Mouse (Mus musculus) heart, embryonic 10.5 days (tissue): Measurements from ENCODE around the gene Zfp318. TPM values are rescaled to one million over a fixed set of nuclear protein-coding genes. Genes with fewer than 3 reads are reported as not detected.

Source experiments
- DNase-seq: peaks from one replicate; pipeline ENCODE4 v3.0.0-alpha.2; 2017; ENCODE audit warnings: low spot score
- H3K27ac ChIP-seq: fragments of 300-500 bp; sonication (generic); 2 replicates; pipeline ENCODE4 v1.5.1; 2016; ENCODE audit warnings: mild to moderate bottlenecking
- H3K27me3 ChIP-seq: fragments of 300-500 bp; sonication (generic); 2 replicates; pipeline ENCODE4 v1.6.1; 2016; ENCODE audit warnings: mild to moderate bottlenecking; ENCODE audit not compliant: poor library complexity, insufficient read depth, severe bottlenecking
- H3K36me3 ChIP-seq: fragments of 300-500 bp; sonication (generic); 2 replicates; pipeline ENCODE4 v1.6.1; 2016; ENCODE audit warnings: mild to moderate bottlenecking, moderate library complexity
- H3K4me1 ChIP-seq: fragments of 300-500 bp; sonication (generic); 2 replicates; pipeline ENCODE4 v1.6.1; 2016; ENCODE audit warnings: mild to moderate bottlenecking
- H3K4me3 ChIP-seq: fragments of 300-500 bp; sonication (generic); 2 replicates; pipeline ENCODE4 v1.5.1; 2016; ENCODE audit warnings: mild to moderate bottlenecking, moderate library complexity
- H3K9me3 ChIP-seq: fragments of 300-500 bp; sonication (generic); 2 replicates; pipeline ENCODE4 v1.6.1; 2016; ENCODE audit warnings: mild to moderate bottlenecking, moderate library complexity
- WGBS: fragments of 180-500 bp; shearing (Covaris S2); methylation state at CpG from one replicate; pipeline ENCODE4 v1.1.7; 2016; 5-methylcytosine and 5-hydroxymethylcytosine counted together
- polyA plus RNA-seq: library from polyadenylated mRNA; unstranded; fragments of >200 nt; fragmentation: Nextera tagmentation; extraction: Ambion mirVana; gene quantifications from 2 replicates; pipeline ENCODE4 v1.2.1, GENCODE M21; 2016

Zfp318 gene
- polyA plus RNA-seq, 1 experiment from 2014 or later: 7.0 TPM

DNA sequence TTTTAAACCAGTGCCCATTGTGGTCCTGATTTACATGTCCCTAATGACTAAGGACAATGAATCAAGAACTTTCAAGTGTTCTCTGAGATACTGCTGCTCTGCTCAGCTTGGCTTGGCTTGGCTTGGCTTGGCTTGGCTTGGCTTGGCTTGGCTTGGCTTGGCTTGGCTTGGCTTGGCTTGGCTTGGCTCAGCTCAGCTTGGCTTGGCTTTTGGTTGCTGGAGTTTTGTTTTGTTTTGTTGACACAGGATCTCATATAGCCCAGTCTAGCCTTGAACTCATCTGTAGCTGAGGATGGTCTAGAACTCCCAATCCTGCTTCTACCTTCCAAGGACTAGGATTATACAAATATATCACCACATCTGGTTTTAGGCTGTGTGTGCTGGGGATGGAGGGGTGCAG lies 43.0 kb downstream of the Zfp318 start:
- no peak for DNase-seq
- H3K4me3 ChIP-seq: no peak overlapping the region
- 0 out of 2 replicates have a peak, but pooled peaks cover 2% of the 10 kb centered on the region for H3K36me3 ChIP-seq
- H3K4me1 ChIP-seq: peaks cover 12% of the 10 kb centered on the region
- no peak overlapping the region for H3K27ac ChIP-seq
- H3K27me3 ChIP-seq: peaks cover 21% of the 10 kb centered on the region
- H3K9me3 ChIP-seq: no peaks in the 10 kb centered on the region

DNA sequence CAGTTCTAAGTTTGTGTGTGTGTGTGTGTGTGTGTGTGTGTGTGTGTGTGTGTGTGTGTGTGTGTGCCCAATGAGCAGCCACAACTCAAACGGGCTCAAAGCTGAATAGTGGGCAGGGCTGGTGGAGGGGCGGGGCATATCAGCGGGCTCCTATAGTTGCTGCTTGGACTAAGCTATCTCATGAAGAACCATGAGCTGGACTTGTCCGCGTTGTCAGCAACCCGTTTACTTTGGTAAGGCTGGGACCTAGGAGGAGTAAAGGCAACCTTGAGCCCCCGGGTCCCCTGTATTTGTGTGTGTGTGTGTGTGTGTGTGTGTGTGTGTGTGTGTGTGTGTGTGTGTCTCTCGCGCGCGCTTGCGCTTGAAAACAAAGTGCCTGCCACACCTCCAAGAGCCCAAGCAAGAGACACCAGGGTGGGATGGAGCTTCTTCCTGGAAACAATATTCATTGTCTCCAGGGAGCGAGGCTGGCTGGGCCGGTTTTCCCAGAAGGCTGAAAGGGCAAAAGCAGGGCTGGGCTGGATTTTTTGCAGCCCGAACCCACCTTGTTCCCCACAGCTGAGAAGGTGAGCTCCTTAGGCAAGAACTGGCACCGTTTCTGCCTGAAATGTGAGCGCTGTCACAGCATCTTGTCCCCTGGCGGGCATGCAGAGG lies 45.4 kb downstream of the Zfp318 start, which contains the start of gene Crip3:
Crip3 (plus strand) TSS at position 166 of the 654 bp plus-strand sequence.
- Histone ChIP-seq H3K9me3 (no peaks in the 10 kb centered on the region), H3K4me1 (peaks cover 32% of the 10 kb centered on the region), H3K4me3 (peak within 1 kb of the TSS; percentile 38), H3K27me3 (peaks cover 21% of the 10 kb centered on the region), H3K36me3 (0 out of 2 replicates have a peak, but pooled peaks cover 2% of the 10 kb centered on the region), H3K27ac (no peak within 1 kb of the TSS)
- no peak for DNase-seq
- 15% methylated on average over 18 of the region's 18 CpGs for WGBS

DNA sequence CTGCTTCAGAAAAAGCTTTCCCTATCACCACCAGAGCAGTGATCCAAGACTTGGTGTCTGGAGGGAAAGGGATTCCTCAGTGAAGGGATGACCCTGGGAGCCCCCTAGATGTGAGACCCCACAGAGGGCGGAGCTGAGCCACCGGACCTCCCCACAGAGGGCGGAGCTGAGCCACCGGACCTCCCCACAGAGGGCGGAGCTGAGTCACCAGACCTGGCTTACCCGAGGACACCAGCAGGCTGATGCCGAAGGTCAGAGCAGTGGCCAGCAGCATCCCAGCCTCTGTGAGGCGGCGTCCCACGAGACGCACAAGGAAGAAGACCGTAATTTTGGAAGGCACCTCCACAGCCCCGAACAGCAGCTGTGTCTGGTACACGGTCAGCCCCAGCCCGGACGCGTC lies 50.1 kb downstream of the Zfp318 start:
- no peak for DNase-seq
- H3K27me3 ChIP-seq: peaks cover 58% of the 10 kb centered on the region
- peak overlapping the region; percentile 72 for H3K27ac ChIP-seq
- H3K36me3 ChIP-seq: no peaks in the 10 kb centered on the region
- H3K4me3 ChIP-seq: peak overlapping the region; percentile 49
- H3K4me1 ChIP-seq: peaks cover 39% of the 10 kb centered on the region
- H3K9me3 ChIP-seq: no peaks in the 10 kb centered on the region
- WGBS: 9% methylated on average over 17 of the region's 17 CpGs

DNA sequence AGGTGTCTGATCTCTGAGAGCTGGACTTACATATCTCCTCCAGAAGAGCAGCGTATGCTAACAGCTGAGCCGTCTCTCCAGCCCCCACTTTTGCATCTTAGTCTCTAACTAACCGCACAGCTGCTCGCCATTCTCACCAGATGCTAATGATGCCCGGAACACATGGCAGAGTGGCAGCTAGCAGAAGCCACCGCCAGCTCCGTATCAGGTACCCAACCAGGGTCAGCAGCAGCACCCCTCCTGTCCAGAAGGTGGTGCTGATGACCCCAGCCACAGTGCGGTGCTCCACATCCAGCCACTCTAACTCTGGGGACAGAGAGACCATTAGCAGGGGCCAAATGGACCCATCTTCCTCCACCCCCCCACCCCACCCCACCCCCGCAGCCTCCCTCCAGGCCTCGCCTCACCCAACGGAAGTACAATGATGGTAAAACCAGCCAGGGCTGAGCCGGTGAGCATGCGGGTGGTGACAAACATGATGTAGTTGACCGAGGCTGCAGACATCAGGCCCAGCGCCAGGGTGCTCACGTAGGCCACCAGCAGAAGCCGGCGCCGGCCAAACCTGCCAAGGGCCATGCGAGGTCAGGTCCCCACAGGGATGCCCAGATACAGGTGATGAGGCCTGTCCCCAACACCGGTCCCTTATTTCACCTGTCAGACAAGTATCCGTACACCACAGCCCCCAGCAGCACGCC lies 53.3 kb downstream of the Zfp318 start:
- 20% methylated on average over 23 of the region's 23 CpGs for WGBS
- Histone ChIP-seq H3K4me1 (peaks cover 24% of the 10 kb centered on the region), H3K4me3 (0 out of 2 replicates have a peak overlapping the region, but pooled peaks have one; percentile 20), H3K27me3 (peaks cover 54% of the 10 kb centered on the region), H3K27ac (no peak overlapping the region), H3K36me3 (no peaks in the 10 kb centered on the region), H3K9me3 (no peaks in the 10 kb centered on the region)
- no peak for DNase-seq

DNA sequence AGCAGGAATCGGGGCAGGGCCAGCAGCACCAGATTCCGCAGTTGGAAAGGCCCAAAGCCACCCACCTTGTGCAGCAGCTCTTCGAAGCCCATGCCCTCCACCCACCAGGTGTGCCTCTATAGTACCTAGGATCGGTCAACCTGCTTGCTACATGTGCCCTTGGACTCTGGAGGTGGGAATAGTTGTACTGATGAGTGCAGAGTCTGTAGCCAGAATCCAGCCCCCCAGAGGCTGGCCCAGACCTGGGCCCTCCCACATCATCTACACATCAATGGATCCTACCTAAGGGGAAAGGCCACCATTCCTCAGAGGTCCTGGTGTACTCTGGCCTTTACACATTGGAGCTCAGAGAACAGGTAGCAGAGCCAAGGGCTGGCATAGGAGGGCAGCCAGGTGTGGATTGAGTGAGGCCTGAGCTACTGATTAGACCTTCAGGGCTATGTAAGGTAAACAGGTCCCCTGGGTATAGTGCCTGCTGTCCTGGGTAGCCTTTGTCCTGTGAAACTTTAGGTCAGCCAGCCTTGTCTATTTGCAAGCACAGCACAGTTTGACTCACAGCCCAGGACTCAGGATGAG lies 54.9 kb downstream of the Zfp318 start, which contains the start of gene Slc22a7:
Slc22a7 (minus strand) TSS at position 160 of the 576 bp plus-strand sequence.
- no peaks in the 10 kb centered on the region for H3K9me3 ChIP-seq
- H3K36me3 ChIP-seq: no peaks in the 10 kb centered on the region
- H3K27ac ChIP-seq: no peak within 1 kb of the TSS
- H3K4me1 ChIP-seq: peaks cover 24% of the 10 kb centered on the region
- DNase-seq: no peak
- no peak within 1 kb of the TSS for H3K4me3 ChIP-seq
- peaks cover 70% of the 10 kb centered on the region for H3K27me3 ChIP-seq
- WGBS: 76% methylated on average over 4 of the region's 4 CpGs

DNA sequence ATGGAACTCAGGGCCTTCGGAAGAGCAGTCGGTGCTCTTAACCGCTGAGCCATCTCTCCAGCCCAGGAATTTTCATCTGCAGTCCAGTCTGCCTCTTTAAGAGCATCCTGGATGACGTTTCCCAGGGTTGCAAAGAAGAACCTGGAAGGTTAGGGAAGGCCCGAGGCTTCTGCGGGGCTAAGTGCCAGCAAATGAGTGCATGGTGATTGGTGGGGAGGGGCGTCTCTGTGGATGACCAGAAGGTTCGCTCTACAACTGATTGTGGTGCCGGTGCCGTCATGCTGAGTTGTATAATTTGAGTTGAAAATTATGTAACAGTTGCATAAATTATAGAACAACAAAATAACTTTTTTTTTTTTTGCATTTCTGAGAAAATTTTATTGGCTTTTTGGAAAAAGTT lies 55.6 kb downstream of the Zfp318 start:
- H3K27ac ChIP-seq: no peak overlapping the region
- no peak for DNase-seq
- peaks cover 77% of the 10 kb centered on the region for H3K27me3 ChIP-seq
- H3K36me3 ChIP-seq: no peaks in the 10 kb centered on the region
- WGBS: 88% methylated on average over 10 of the region's 10 CpGs
- no peak overlapping the region for H3K4me3 ChIP-seq
- H3K9me3 ChIP-seq: no peaks in the 10 kb centered on the region
- peaks cover 16% of the 10 kb centered on the region for H3K4me1 ChIP-seq

DNA sequence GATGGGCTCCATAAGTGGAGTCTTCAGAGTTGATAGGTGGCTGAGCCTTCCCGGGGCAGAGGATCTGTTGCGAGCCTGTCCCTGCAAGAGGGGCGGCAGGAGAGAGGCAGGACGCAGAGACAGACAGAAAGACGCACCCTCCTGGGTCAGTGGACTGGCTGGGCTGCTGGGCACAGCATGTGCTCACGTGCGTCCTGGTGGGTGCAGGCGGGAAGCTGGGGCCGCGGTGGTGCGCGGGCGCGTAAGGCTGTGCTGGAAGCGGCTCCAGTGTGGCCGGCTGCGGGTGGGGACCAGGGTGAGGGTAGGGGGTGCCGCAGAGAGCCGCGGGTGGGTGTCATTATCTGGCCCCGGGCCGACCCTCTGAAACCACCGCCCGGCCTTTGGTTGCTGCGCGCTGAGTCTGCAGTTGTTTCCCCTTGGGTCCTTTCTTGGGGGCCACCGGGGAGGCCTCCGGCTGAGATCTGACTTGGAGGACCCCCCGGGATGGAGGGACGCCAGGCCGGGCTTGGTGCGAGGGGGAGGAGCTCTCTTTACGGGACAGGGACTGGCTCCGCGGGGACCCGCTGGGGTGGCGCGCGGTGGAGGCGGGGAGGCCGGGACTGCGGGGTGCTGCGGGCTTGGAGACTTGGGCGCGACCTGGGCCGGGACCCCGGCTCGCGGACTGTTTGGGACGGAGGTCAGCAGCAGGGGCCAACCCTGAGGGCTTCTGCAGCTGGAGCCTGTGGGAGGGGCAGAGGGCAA lies 61.5 kb downstream of the Zfp318 start:
- peaks cover 89% of the 10 kb centered on the region for H3K27me3 ChIP-seq
- peaks cover 29% of the 10 kb centered on the region for H3K4me1 ChIP-seq
- WGBS: 2% methylated on average over 50 of the region's 50 CpGs
- H3K9me3 ChIP-seq: no peaks in the 10 kb centered on the region
- H3K36me3 ChIP-seq: no peaks in the 10 kb centered on the region
- DNase-seq: no peak
- H3K4me3 ChIP-seq: peak overlapping the region; percentile 61
- H3K27ac ChIP-seq: peak overlapping the region; percentile 63

DNA sequence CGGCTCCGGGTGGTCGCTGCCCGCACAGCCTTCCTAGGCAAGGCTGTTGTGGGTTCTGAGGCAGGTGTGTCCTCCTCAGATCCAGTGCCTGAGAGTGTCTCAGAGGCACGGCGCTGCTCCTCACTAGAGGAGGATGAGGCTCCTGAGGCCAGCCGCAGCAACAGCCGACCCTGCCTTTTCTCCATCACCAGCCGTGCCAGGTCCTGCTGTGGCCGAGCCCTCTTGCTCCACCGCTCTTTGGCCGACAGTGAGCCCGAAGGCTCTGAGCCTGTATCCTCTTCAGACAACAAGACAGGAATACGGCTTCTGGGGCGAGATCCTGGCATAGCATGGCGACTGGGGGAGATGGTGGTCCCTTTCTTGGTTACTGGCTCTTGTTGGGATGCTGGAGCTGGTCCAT lies 62.7 kb downstream of the Zfp318 start:
- H3K27ac ChIP-seq: no peak overlapping the region
- peaks cover 29% of the 10 kb centered on the region for H3K4me1 ChIP-seq
- no peaks in the 10 kb centered on the region for H3K36me3 ChIP-seq
- no peaks in the 10 kb centered on the region for H3K9me3 ChIP-seq
- no peak overlapping the region for H3K4me3 ChIP-seq
- no peak for DNase-seq
- H3K27me3 ChIP-seq: peaks cover 88% of the 10 kb centered on the region
- 85% methylated on average over 16 of the region's 16 CpGs for WGBS

DNA sequence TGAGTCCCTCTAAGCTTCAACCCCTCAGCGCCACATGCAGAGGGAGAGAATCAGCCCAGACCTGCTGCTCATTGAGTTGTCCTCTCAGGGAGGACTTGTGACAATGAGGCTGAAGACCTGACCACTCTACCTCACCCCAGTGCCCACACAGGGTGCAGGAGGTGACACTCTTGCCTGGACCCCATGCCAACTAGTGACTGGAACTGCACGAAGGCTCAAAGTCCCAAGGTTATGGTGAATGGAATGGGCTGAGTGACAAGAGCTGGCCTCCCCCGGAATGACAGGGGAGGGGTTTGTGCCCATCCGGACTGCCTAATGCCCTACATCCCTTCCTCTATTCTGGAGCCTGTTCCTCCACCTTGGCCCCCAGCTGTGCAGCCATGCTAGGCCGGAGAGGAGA lies 69.2 kb downstream of the Zfp318 start:
- Histone ChIP-seq H3K27me3 (peaks cover 85% of the 10 kb centered on the region), H3K9me3 (no peaks in the 10 kb centered on the region), H3K36me3 (no peaks in the 10 kb centered on the region), H3K4me3 (0 out of 2 replicates have a peak overlapping the region, but pooled peaks have one; percentile 18), H3K27ac (no peak overlapping the region), H3K4me1 (peaks cover 46% of the 10 kb centered on the region)
- DNase-seq: no peak
- WGBS: 26% methylated on average over 5 of the region's 5 CpGs

DNA sequence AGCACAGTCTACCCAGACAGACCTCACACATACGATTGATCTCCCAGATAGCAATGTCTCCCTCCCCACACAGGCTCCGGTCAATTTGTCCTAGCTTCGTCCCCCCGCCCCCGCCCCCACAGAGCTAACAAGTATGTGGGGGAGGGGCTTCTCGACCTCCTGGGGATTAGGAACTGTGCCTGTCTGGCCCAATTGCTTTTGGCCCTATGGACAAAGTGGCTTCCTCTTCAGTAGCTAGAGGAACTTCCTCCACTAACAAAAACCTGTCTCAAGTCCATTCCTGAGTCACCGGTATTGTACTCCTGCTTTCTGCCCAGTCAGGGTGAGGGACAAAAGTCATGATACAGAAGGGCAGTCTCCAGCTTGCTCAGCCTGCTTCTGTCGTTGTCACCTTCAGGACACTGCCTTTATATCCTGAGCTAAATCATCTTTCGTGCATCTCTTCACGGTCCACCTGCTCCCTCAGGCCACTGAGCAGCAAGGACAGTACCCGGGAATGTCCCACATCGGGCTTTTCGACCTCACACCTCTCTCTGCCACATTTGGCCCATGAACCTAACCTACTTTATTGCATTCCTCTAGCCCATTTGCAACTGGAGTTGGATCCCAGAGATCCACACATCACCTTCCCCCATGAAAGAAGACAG lies 69.9 kb downstream of the Zfp318 start:
- DNase-seq: no peak
- Histone ChIP-seq H3K4me3 (peak overlapping the region; percentile 59; the same call in 1 of the 2 replicates), H3K27ac (no peak overlapping the region), H3K27me3 (peaks cover 85% of the 10 kb centered on the region), H3K36me3 (no peaks in the 10 kb centered on the region), H3K9me3 (no peaks in the 10 kb centered on the region), H3K4me1 (peaks cover 50% of the 10 kb centered on the region)
- WGBS: 6% methylated on average over 13 of the region's 13 CpGs

DNA sequence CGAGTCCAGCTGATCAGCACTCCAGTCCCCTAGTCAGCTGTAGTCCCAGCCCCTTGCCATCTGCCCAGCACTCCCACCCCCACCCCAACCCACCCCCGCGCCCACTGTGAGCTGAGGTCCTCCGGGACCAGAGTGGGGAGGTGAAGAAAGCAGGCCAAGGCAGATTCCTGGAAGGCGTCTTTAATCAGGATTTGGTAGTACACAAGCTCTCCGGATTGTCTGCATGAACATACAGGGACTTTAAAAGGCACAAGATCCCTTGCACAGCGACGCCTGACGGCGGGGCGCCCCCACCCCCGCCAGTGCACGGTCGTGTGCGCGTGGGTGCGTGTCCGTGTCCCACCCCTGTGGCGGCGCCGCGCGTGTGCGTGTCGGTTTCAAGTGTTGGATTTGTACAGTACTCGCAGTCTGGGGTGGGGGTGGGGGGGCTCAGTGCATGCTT lies 70.5 kb downstream of the Zfp318 start:
- 3% methylated on average over 26 of the region's 26 CpGs for WGBS
- Histone ChIP-seq H3K27ac (no peak overlapping the region), H3K27me3 (peaks cover 87% of the 10 kb centered on the region), H3K9me3 (no peaks in the 10 kb centered on the region), H3K36me3 (no peaks in the 10 kb centered on the region), H3K4me1 (peaks cover 56% of the 10 kb centered on the region), H3K4me3 (peak overlapping the region; percentile 59)
- DNase-seq: no peak

DNA sequence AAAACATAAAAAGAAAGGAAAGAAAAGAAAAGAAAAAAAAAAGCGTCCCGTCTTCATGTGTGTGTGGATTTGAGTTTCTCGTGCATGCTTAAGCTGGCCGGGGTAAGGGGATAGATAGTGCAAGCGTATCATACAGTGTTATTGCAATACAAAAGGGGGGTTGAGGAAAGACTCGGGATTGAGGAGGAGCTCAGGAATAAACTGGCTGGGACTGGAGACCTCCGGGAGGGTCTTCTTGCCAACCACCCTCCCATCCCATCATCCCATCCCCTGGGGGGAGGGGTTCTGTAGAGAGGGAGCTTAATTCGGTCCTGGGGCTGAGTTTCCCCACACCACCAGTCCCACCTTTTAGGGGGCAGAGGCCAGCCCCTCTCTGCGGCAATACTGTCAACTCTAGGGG lies 71.0 kb downstream of the Zfp318 start:
- peak overlapping the region; percentile 44 for H3K27ac ChIP-seq
- peaks cover 61% of the 10 kb centered on the region for H3K4me1 ChIP-seq
- H3K4me3 ChIP-seq: peak overlapping the region; percentile 59
- no peak for DNase-seq
- 1% methylated on average over 9 of the region's 9 CpGs for WGBS
- H3K36me3 ChIP-seq: no peaks in the 10 kb centered on the region
- H3K9me3 ChIP-seq: no peaks in the 10 kb centered on the region
- H3K27me3 ChIP-seq: peaks cover 90% of the 10 kb centered on the region
